Mouse (Mus musculus) neural tube, embryonic 13.5 days (tissue): ENCODE measurements around the gene Znhit3. TPM values are rescaled to one million over a fixed set of nuclear protein-coding genes. Genes with fewer than 3 reads are reported as not detected.

Experiments used
- ATAC-seq: fragments of 200-750 bp; cut with Nextera tagmentation; 2 replicates; pipeline ENCODE4 v1.8.0; 2017; ENCODE audit warnings: low read depth, mild to moderate bottlenecking, moderate TSS enrichment, moderate library complexity
- H3K27ac ChIP-seq: fragments of 300-500 bp; sonication (generic); replicated peaks from 2 replicates; pipeline ENCODE4 v1.5.1; 2015; ENCODE audit warnings: moderate library complexity, mild to moderate bottlenecking, inconsistent platforms
- H3K27me3 ChIP-seq: fragments of 300-500 bp; sonication (generic); 2 replicates; pipeline ENCODE4 v1.6.1; 2015; ENCODE audit warnings: mild to moderate bottlenecking, inconsistent platforms
- H3K36me3 ChIP-seq: fragments of 300-500 bp; sonication (generic); 2 replicates; pipeline ENCODE4 v1.6.1; 2015; ENCODE audit warnings: mild to moderate bottlenecking, inconsistent platforms
- H3K4me1 ChIP-seq: fragments of 300-500 bp; sonication (generic); replicated peaks from 2 replicates; pipeline ENCODE4 v1.6.1; 2015; ENCODE audit warnings: inconsistent platforms
- H3K4me2 ChIP-seq: fragments of 300-500 bp; sonication (generic); 2 replicates; pipeline ENCODE4 v1.6.1; 2015; ENCODE audit warnings: inconsistent platforms, mild to moderate bottlenecking, moderate library complexity
- H3K4me3 ChIP-seq: fragments of 300-500 bp; sonication (generic); 2 replicates; pipeline ENCODE4 v1.5.1; 2015; ENCODE audit warnings: mild to moderate bottlenecking, inconsistent platforms
- H3K9ac ChIP-seq: fragments of 300-500 bp; sonication (generic); 2 replicates; pipeline ENCODE4 v1.6.1; 2015; ENCODE audit warnings: moderate library complexity, mild to moderate bottlenecking, inconsistent platforms
- H3K9me3 ChIP-seq: fragments of 300-500 bp; sonication (generic); 2 replicates; pipeline ENCODE4 v1.6.1; 2016; ENCODE audit warnings: inconsistent platforms
- WGBS: fragments of 180-500 bp; shearing (Covaris S2); methylation state at CpG from one replicate; pipeline ENCODE4 v1.1.7; 2015; 5-methylcytosine and 5-hydroxymethylcytosine counted together
- microRNA-seq: library from miRNA; unstranded; fragments of <30 nt; microRNA quantifications from one replicate; pipeline ENCODE4, GENCODE M21; 2016
- polyA plus RNA-seq: library from polyadenylated mRNA; unstranded; fragments of >200 nt; fragmentation: Nextera tagmentation; extraction: Ambion mirVana; gene quantifications from 2 replicates; pipeline ENCODE4 v1.2.1, GENCODE M21; 2015

The Znhit3 gene
- polyA plus RNA-seq, 1 experiment from 2014 or later = 68.0 TPM

DNA sequence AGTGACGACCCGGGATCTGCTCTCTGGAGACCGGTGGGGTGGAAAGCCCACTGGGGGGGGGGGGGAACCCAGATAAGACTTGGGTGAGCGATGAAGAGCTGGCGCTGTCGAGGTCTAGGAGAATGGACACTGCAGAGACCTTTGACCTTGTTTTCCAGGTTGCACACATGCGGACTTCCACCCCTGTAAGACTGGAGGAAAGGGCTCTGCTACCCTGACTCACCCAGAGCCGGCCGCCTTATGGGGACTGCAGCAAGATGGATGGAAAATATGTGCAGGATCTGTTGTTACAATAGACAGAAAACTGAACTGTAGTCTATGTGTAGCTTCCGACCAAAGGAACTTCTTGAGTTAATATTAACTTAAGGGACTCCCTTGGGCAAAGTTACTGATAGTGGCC, 45.1 kb downstream of the Znhit3 start:
- WGBS = under 1% methylated on average over 10 of the region's 10 CpGs
- ATAC-seq = peak; percentile 55

DNA sequence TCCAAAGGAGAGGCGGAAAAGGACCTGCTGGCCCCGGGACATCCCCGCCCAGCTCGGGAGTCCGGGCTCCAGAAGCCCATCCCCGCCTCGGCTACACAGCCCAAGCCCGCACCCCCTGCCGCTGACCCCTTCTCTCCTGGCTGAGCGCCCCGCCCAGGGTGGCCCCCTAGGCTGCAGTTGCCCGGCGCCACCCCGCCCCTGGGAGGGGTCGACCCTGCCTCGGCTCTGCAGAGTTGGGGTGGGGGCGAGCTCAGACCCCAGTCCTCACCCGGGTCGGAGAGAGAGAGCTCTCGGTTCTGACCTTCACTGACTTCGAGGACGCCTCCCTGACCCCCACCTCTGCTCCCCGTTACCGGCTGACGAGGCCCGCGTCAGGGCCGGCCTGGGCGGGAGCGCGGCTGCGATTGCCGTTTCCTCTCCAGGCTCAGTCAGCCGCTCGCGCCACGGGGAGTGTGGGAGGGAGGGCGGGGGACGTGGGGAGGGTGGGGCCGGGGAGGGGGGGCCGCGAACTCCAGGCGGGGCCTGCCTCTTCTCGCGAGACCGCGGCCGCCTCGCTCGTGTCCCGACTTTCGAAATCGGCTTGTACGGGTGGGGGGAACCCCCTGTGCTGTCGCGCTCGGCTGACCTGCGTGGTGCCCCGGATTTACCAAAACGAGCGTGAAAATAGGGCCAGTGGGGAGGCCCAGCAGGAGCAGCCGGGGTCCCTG, 45.7 kb downstream of the Znhit3 start, which contains the start of gene Ggnbp2:
Gene Ggnbp2, minus strand, starts transcription at position 481 of the 707 bp plus-strand sequence.
- peak within 1 kb of the TSS; percentile 95 for H3K9ac ChIP-seq
- H3K27ac ChIP-seq = peak within 1 kb of the TSS; percentile 98
- under 1% methylated on average over 33 of the region's 62 CpGs for WGBS
- no peaks in the 10 kb centered on the region for H3K27me3 ChIP-seq
- H3K4me2 ChIP-seq = peak within 1 kb of the TSS; percentile 95
- H3K9me3 ChIP-seq = no peaks in the 10 kb centered on the region
- H3K4me1 ChIP-seq = peaks cover 41% of the 10 kb centered on the region
- H3K36me3 ChIP-seq = no peaks in the 10 kb centered on the region
- ATAC-seq = peak; percentile 89
- peak within 1 kb of the TSS; percentile 100 for H3K4me3 ChIP-seq

More for the DNA sequence above, 45.1 kb downstream of the Znhit3 start:
- Histone ChIP-seq H3K9ac (peak overlapping the region; percentile 95), H3K9me3 (no peaks in the 10 kb centered on the region), H3K27ac (peak overlapping the region; percentile 98), H3K36me3 (no peaks in the 10 kb centered on the region), H3K4me1 (peaks cover 38% of the 10 kb centered on the region), H3K4me2 (peak overlapping the region; percentile 74), H3K4me3 (peak overlapping the region; percentile 100), H3K27me3 (no peaks in the 10 kb centered on the region)

- ATAC-seq = peak; percentile 88
- Histone ChIP-seq H3K9ac (peak overlapping the region; percentile 89), H3K27me3 (no peaks in the 10 kb centered on the region), H3K36me3 (no peaks in the 10 kb centered on the region), H3K9me3 (no peaks in the 10 kb centered on the region), H3K4me3 (peak overlapping the region; percentile 100), H3K27ac (peak overlapping the region; percentile 98), H3K4me1 (peaks cover 45% of the 10 kb centered on the region), H3K4me2 (peak overlapping the region; percentile 95)
- WGBS = under 1% methylated on average over 49 of the region's 61 CpGs
These were observed 46.5 kb downstream of the Znhit3 start for GRCm38 (mm10) chr11:84869537-84870232.

- peak overlapping the region; percentile 98 for H3K27ac ChIP-seq
- ATAC-seq = no peak
- no peaks in the 10 kb centered on the region for H3K9me3 ChIP-seq
- peak overlapping the region; percentile 95 for H3K4me2 ChIP-seq
- WGBS = 24% methylated on average over 7 of the region's 7 CpGs
- H3K27me3 ChIP-seq = no peaks in the 10 kb centered on the region
- peak overlapping the region; percentile 89 for H3K9ac ChIP-seq
- H3K36me3 ChIP-seq = no peaks in the 10 kb centered on the region
- peak overlapping the region; percentile 100 for H3K4me3 ChIP-seq
- H3K4me1 ChIP-seq = peaks cover 45% of the 10 kb centered on the region
These were observed 47.3 kb downstream of the Znhit3 start for GRCm38 (mm10) chr11:84868786-84869259.

DNA sequence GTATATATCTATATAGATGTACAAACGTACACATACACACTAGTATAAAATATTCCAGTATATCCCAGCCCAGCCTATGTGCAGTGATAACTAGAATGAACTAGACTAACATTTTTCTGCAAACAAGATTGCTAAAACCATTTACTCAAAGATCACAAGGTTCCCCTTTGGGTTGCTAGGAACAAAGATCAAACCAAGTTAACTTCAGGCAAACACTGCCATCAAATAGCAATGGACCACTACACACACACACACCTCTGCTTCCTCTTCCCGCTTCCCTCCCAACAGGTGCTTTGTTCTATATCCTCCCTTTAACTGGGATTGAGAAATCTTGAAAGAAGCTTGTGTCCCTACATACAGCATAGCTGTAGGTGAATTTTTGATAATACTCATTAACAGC, 48.6 kb downstream of the Znhit3 start:
- H3K4me2 ChIP-seq = peak overlapping the region; percentile 13
- H3K4me3 ChIP-seq = no peak overlapping the region
- no peaks in the 10 kb centered on the region for H3K9me3 ChIP-seq
- H3K4me1 ChIP-seq = peaks cover 42% of the 10 kb centered on the region
- 93% methylated on average over 2 of the region's 2 CpGs for WGBS
- no peaks in the 10 kb centered on the region for H3K27me3 ChIP-seq
- ATAC-seq = no peak
- H3K27ac ChIP-seq = no peak overlapping the region
- H3K36me3 ChIP-seq = no peaks in the 10 kb centered on the region
- H3K9ac ChIP-seq = no peak overlapping the region

DNA sequence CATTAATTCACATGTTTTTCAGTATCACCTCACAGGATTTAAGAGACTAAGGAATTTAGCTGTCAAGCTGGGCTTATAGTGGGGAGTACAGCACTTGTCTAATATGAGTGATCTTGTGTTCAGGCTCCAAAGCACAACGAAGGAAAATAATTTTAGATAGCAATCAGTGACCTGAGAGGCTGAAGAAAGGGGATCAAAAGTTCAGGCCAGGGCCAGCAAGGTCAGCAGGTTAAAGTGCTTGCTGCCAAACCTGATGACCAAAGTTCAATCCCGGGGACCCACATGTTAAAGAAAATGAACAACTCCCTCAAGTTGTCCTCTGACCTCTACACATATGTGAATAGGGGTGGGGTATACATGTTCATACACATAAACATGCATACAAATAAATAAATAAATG, 50.9 kb downstream of the Znhit3 start:
- Histone ChIP-seq H3K27me3 (no peaks in the 10 kb centered on the region), H3K36me3 (peaks cover 12% of the 10 kb centered on the region), H3K4me2 (no peak overlapping the region), H3K9ac (no peak overlapping the region), H3K4me3 (no peak overlapping the region), H3K9me3 (no peaks in the 10 kb centered on the region), H3K27ac (no peak overlapping the region), H3K4me1 (peaks cover 31% of the 10 kb centered on the region)
- 82% methylated on average over 2 of the region's 2 CpGs for WGBS
- no peak for ATAC-seq

Small RNA genes within 50 kb of the gene (microRNA-seq; reads per million reads assigned to microRNA genes)
- gene Gm23564 = not detected

Other genes with a start within 250 kb of the Znhit3 start
- 8.7 and 10.5 TPM in 2 replicates for gene Mrm1, start 96.9 kb downstream of the Znhit3 start, polyA plus RNA-seq
- gene Dhrs11, start 87.4 kb downstream of the Znhit3 start, polyA plus RNA-seq = 7.5 and 7.8 TPM in 2 replicates
- 74.9 and 86.2 TPM in 2 replicates for gene Ggnbp2, start 45.5 kb downstream of the Znhit3 start, polyA plus RNA-seq
- gene Myo19, start 36.2 kb downstream of the Znhit3 start, polyA plus RNA-seq = 5.9 and 6.1 TPM in 2 replicates
- gene Pigw, start 36.1 kb downstream of the Znhit3 start, polyA plus RNA-seq = 2.5 and 2.6 TPM in 2 replicates
- 6.3 and 6.4 TPM in 2 replicates for gene Car4, start 41.4 kb upstream of the Znhit3 start, polyA plus RNA-seq
- 10.8 and 11.6 TPM in 2 replicates for gene Usp32, start 223.8 kb upstream of the Znhit3 start, polyA plus RNA-seq